Mouse (Mus musculus): ENCODE measurements around the gene Tspan17. TPM values are rescaled to one million over a fixed set of nuclear protein-coding genes. Genes with fewer than 3 reads are reported as not detected.
A peak's percentile ranks its signal among the peaks of the same experiment; 100 is the strongest.

Gene Tspan17
- polyA plus RNA-seq, 1 experiment from 2014 or later: 13.6 TPM

DNA sequence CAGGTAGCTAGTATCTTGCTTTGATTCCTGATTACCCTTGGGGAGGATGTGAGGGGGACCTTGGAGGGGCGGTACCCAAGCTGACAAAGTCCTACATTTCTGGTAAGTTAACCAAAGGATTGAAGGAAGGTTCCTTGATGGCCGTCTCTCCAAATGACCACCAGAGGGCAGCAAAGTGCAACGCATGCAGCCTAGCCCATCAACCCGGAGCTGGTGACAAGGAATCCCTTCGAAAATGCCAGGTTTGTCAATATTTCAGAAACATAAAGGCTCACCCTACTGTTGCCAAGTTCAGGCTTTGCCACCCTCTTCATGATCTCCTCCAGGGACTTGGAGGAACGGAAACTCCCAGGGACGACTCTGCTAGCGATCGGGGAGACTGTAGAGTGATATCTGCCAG is 10.5 kb downstream of the Tspan17 start:
- Histone ChIP-seq H3K9ac (ENCODE audit: low read depth, low read length) (no peak overlapping the region), H3K4me3 (ENCODE audit: low read length) (no peak overlapping the region), H3K36me3 (ENCODE audit: control insufficient read depth, insufficient read depth, low read length) (no peaks in the 10 kb centered on the region), H3K9me3 (ENCODE audit: control insufficient read depth, low read length) (0 out of 2 replicates have a peak, but pooled peaks cover 3% of the 10 kb centered on the region), H3K27ac (ENCODE audit: low read length) (no peak overlapping the region), H3K27me3 (replicated peaks; ENCODE audit: control insufficient read depth, insufficient read depth, low read length) (no peaks in the 10 kb centered on the region), H3K4me1 (ENCODE audit: control insufficient read depth, insufficient read depth, low read length) (no peaks in the 10 kb centered on the region), H3K4me2 (ENCODE audit: low read depth, low read length) (peak overlapping the region; percentile 28; the same call in 1 of the 2 replicates)
- ATAC-seq: peak; percentile 33; the same call in 1 of the 2 replicates
- 15% methylated on average over 9 of the region's 9 CpGs for WGBS

DNA sequence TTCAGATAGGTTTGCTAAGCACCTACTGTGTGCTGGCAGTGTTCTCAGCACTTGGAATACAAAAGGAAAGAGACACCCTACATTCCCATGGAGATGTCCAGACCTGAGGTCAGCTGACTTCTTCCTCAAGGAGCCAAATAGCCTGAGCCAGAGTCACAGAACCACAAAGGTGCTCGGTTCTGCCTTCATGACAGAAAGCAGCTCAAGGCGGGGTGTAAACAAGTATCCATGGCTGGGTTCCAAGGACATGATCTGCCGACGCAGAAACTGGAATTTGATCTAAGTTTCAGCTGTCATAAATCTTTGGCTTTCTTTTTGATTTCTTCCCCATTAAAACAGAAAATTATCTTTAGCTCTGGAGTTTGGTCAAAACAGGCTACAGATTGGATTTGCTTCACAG is 11.0 kb downstream of the Tspan17 start:
- H3K9me3 ChIP-seq (ENCODE audit: control insufficient read depth, low read length): 0 out of 2 replicates have a peak, but pooled peaks cover 3% of the 10 kb centered on the region
- H3K27ac ChIP-seq (ENCODE audit: low read length): no peak overlapping the region
- H3K4me3 ChIP-seq (ENCODE audit: low read length): no peak overlapping the region
- no peaks in the 10 kb centered on the region for H3K4me1 ChIP-seq (ENCODE audit: control insufficient read depth, insufficient read depth, low read length)
- ATAC-seq: no peak
- no peaks in the 10 kb centered on the region for H3K27me3 ChIP-seq (replicated peaks; ENCODE audit: control insufficient read depth, insufficient read depth, low read length)
- 48% methylated on average over 4 of the region's 4 CpGs for whole genome bisulfite sequencing
- H3K4me2 ChIP-seq (ENCODE audit: low read depth, low read length): no peak overlapping the region
- H3K36me3 ChIP-seq (ENCODE audit: control insufficient read depth, insufficient read depth, low read length): no peaks in the 10 kb centered on the region
- no peak overlapping the region for H3K9ac ChIP-seq (ENCODE audit: low read depth, low read length)

GRCm38 (mm10) chr13:54803010-54803409 is 13.8 kb downstream of the Tspan17 start:
- 80% methylated on average over 6 of the region's 6 CpGs for WGBS
- H3K4me1 ChIP-seq (ENCODE audit: control insufficient read depth, insufficient read depth, low read length): no peaks in the 10 kb centered on the region
- H3K9me3 ChIP-seq (ENCODE audit: control insufficient read depth, low read length): 0 out of 2 replicates have a peak, but pooled peaks cover 3% of the 10 kb centered on the region
- no peak overlapping the region for H3K27ac ChIP-seq (ENCODE audit: low read length)
- no peaks in the 10 kb centered on the region for H3K36me3 ChIP-seq (ENCODE audit: control insufficient read depth, insufficient read depth, low read length)
- H3K9ac ChIP-seq (ENCODE audit: low read depth, low read length): no peak overlapping the region
- H3K27me3 ChIP-seq (replicated peaks; ENCODE audit: control insufficient read depth, insufficient read depth, low read length): peaks cover 3% of the 10 kb centered on the region; the same call in 1 of the 2 replicates
- H3K4me3 ChIP-seq (ENCODE audit: low read length): no peak overlapping the region
- ATAC-seq: no peak
- no peak overlapping the region for H3K4me2 ChIP-seq (ENCODE audit: low read depth, low read length)

DNA sequence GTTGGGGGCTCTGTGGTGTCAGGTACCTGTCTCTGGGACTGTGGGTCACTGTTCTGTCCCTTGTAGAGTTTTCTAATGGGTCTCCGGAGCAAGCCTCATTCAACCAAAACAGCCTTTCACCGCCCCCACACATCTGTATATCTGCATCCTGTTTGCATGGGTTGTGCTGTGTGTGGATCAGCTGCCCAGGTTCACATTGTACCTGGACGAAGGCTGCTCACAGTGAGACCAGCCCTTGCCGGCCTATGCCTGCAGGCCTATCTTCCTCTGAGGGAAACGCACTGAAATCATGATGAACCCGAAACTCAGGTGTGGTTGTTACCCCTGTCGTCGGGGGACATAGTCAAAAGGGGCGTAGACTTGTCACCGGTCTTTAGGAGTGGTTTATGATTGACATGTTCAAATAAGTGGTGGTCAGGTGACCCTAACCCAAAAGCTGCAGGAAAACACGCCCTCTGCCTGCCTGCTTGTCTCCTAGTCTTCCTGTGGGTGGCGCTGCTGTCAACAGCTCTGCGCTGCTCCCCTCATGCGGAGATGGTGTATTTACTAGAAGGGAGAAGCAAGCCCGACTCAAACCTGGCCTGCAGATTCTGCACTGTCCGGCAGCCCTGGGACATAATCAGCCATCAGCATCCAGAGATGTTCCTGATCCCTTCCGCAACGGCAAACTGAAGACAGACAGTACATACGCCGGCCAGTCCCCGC is 16.1 kb downstream of the Tspan17 start:
- 37% methylated on average over 21 of the region's 21 CpGs for WGBS

DNA sequence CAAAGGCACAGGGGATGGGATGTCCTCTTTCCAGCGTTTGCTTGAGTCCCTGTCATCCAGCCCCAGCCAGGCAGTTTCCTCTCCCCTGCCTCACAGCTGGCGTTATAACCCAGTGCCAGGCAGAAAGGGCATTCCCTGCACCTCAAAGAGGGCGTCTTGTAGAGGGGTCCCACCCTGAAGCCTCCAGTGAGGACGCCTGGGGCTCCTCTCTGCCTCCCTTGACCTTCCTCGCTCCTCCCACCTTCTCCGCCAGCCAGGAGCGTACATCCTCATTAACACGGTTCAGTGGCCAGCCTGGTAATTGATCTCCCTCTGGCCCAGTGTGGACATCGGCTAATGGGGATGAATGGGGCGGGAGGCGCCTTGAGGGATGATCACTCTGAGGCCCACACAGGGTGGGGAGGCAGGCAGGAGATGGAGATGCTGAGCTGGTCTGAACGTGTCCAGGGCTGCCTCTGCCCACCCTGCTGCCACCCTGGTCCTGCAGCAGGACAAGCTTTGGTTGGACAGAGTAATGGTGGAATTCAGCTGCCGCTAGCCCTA is 17.3 kb downstream of the Tspan17 start:
- ATAC-seq: no peak
- H3K27me3 ChIP-seq (replicated peaks; ENCODE audit: control insufficient read depth, insufficient read depth, low read length): peaks cover 3% of the 10 kb centered on the region; the same call in 1 of the 2 replicates
- H3K4me2 ChIP-seq (ENCODE audit: low read depth, low read length): no peak overlapping the region
- H3K36me3 ChIP-seq (ENCODE audit: control insufficient read depth, insufficient read depth, low read length): no peaks in the 10 kb centered on the region
- H3K4me3 ChIP-seq (ENCODE audit: low read length): no peak overlapping the region
- H3K9ac ChIP-seq (ENCODE audit: low read depth, low read length): no peak overlapping the region
- no peak overlapping the region for H3K27ac ChIP-seq (ENCODE audit: low read length)
- WGBS: 42% methylated on average over 13 of the region's 13 CpGs
- 0 out of 2 replicates have a peak, but pooled peaks cover 3% of the 10 kb centered on the region for H3K9me3 ChIP-seq (ENCODE audit: control insufficient read depth, low read length)
- H3K4me1 ChIP-seq (ENCODE audit: control insufficient read depth, insufficient read depth, low read length): no peaks in the 10 kb centered on the region

More for the DNA sequence above, 16.1 kb downstream of the Tspan17 start:
- ATAC-seq: no peak
- H3K27me3 ChIP-seq (replicated peaks; ENCODE audit: control insufficient read depth, insufficient read depth, low read length): peaks cover 3% of the 10 kb centered on the region; the same call in 1 of the 2 replicates
- no peak overlapping the region for H3K4me2 ChIP-seq (ENCODE audit: low read depth, low read length)
- H3K9me3 ChIP-seq (ENCODE audit: control insufficient read depth, low read length): 0 out of 2 replicates have a peak, but pooled peaks cover 3% of the 10 kb centered on the region
- no peak overlapping the region for H3K9ac ChIP-seq (ENCODE audit: low read depth, low read length)
- no peaks in the 10 kb centered on the region for H3K4me1 ChIP-seq (ENCODE audit: control insufficient read depth, insufficient read depth, low read length)
- no peak overlapping the region for H3K4me3 ChIP-seq (ENCODE audit: low read length)
- H3K27ac ChIP-seq (ENCODE audit: low read length): no peak overlapping the region
- H3K36me3 ChIP-seq (ENCODE audit: control insufficient read depth, insufficient read depth, low read length): no peaks in the 10 kb centered on the region

DNA sequence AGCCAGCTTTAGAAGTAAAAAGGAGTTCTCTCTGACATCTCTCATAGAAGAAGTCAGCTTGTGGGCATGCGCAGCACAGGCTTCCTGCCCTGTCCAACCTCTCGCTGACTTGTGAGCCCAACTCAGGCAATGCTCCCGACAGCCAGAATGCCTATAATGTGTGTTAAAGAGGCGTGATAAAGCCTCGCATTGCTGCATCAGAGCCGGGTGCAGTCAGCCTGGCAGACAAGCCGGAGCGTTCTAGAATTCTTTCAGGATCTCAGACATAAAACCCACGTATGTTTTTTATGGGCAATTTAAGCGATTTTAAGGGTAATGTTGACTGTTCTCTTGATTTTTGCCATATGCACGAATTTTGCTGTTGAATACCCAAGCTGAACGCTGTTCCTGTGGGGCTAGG is 18.9 kb downstream of the Tspan17 start:
- H3K9me3 ChIP-seq (ENCODE audit: control insufficient read depth, low read length): 0 out of 2 replicates have a peak, but pooled peaks cover under 1% of the 10 kb centered on the region
- H3K9ac ChIP-seq (ENCODE audit: low read depth, low read length): no peak overlapping the region
- H3K4me3 ChIP-seq (ENCODE audit: low read length): no peak overlapping the region
- no peak for ATAC-seq
- peaks cover 3% of the 10 kb centered on the region; the same call in 1 of the 2 replicates for H3K27me3 ChIP-seq (replicated peaks; ENCODE audit: control insufficient read depth, insufficient read depth, low read length)
- no peak overlapping the region for H3K4me2 ChIP-seq (ENCODE audit: low read depth, low read length)
- H3K36me3 ChIP-seq (ENCODE audit: control insufficient read depth, insufficient read depth, low read length): no peaks in the 10 kb centered on the region
- no peaks in the 10 kb centered on the region for H3K4me1 ChIP-seq (ENCODE audit: control insufficient read depth, insufficient read depth, low read length)
- no peak overlapping the region for H3K27ac ChIP-seq (ENCODE audit: low read length)
- WGBS: 73% methylated on average over 12 of the region's 12 CpGs

DNA sequence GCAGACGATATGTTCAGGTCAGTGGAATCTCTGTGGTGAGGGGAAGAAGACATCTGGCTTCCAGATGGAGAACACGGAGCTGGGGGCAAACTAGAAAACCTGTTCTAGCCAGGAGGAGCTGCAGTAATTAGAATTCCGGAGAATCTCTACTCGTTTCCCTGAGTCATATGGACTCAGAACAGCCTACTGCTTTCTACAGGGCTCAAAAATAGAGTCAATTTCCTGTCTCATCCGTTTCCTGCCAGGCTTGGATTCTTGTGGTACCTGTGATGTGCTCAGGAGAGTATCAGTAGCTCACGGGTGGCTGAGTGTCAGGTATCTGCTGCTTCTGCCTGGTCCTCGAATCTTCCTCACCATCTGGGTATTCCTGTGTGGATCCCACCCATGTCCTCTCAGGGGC is 22.3 kb downstream of the Tspan17 start:
- no peaks in the 10 kb centered on the region for H3K4me1 ChIP-seq (ENCODE audit: control insufficient read depth, insufficient read depth, low read length)
- peaks cover under 1% of the 10 kb centered on the region; the same call in 1 of the 2 replicates for H3K27me3 ChIP-seq (replicated peaks; ENCODE audit: control insufficient read depth, insufficient read depth, low read length)
- 63% methylated on average over 7 of the region's 7 CpGs for whole genome bisulfite sequencing
- no peaks in the 10 kb centered on the region for H3K36me3 ChIP-seq (ENCODE audit: control insufficient read depth, insufficient read depth, low read length)
- no peak overlapping the region for H3K4me2 ChIP-seq (ENCODE audit: low read depth, low read length)
- H3K27ac ChIP-seq (ENCODE audit: low read length): no peak overlapping the region
- ATAC-seq: no peak
- H3K9me3 ChIP-seq (ENCODE audit: control insufficient read depth, low read length): no peaks in the 10 kb centered on the region
- H3K9ac ChIP-seq (ENCODE audit: low read depth, low read length): no peak overlapping the region
- no peak overlapping the region for H3K4me3 ChIP-seq (ENCODE audit: low read length)

DNA sequence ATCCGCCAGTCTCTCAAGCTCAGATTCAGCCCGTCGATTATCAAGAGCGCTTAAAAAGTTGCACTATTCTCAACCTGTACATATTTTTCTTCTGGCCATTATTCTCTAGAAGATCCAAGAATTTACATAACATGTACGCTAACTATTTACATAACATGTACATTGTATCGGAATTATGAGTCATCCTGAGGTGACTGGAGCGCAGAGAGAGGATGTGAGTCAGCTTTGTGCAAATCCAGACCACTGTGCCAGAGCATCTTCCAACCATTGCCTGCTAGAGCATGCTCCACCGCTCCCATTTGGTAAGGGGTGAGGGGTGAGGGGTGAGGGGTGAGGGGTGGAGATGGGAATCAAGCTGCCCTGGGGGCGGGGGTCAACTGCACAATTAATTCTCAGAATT is 24.2 kb downstream of the Tspan17 start:
- ATAC-seq: no peak
- no peaks in the 10 kb centered on the region for H3K9me3 ChIP-seq (ENCODE audit: control insufficient read depth, low read length)
- 84% methylated on average over 9 of the region's 9 CpGs for WGBS
- H3K4me3 ChIP-seq (ENCODE audit: low read length): no peak overlapping the region
- no peaks in the 10 kb centered on the region for H3K4me1 ChIP-seq (ENCODE audit: control insufficient read depth, insufficient read depth, low read length)
- H3K9ac ChIP-seq (ENCODE audit: low read depth, low read length): no peak overlapping the region
- no peak overlapping the region for H3K27ac ChIP-seq (ENCODE audit: low read length)
- H3K36me3 ChIP-seq (ENCODE audit: control insufficient read depth, insufficient read depth, low read length): no peaks in the 10 kb centered on the region
- no peak overlapping the region for H3K4me2 ChIP-seq (ENCODE audit: low read depth, low read length)
- H3K27me3 ChIP-seq (replicated peaks; ENCODE audit: control insufficient read depth, insufficient read depth, low read length): no peaks in the 10 kb centered on the region

- Histone ChIP-seq H3K27me3 (replicated peaks; ENCODE audit: control insufficient read depth, insufficient read depth, low read length) (no peaks in the 10 kb centered on the region), H3K4me1 (ENCODE audit: control insufficient read depth, insufficient read depth, low read length) (no peaks in the 10 kb centered on the region), H3K4me3 (ENCODE audit: low read length) (no peak overlapping the region), H3K4me2 (ENCODE audit: low read depth, low read length) (no peak overlapping the region), H3K9ac (ENCODE audit: low read depth, low read length) (no peak overlapping the region), H3K36me3 (ENCODE audit: control insufficient read depth, insufficient read depth, low read length) (no peaks in the 10 kb centered on the region), H3K9me3 (ENCODE audit: control insufficient read depth, low read length) (no peaks in the 10 kb centered on the region), H3K27ac (ENCODE audit: low read length) (no peak overlapping the region)
- ATAC-seq: no peak
- 29% methylated on average over 16 of the region's 17 CpGs for WGBS
Measured at GRCm38 (mm10) chr13:54818399-54819254, 29.4 kb downstream of the Tspan17 start.

Measured in intestine, embryonic 16.5 days (tissue).